Mouse (Mus musculus): ENCODE measurements around the gene Cmtm1. TPM values are rescaled to one million over a fixed set of nuclear protein-coding genes. Genes with fewer than 3 reads are reported as not detected.

The Cmtm1 gene
- polyA plus RNA-seq, 1 experiment from 2014 or later: not detected

GRCm38 (mm10) chr8:104346706-104347105 lies 36.8 kb upstream of the Cmtm1 start:
- Histone ChIP-seq H3K9me3 (replicated peaks; ENCODE audit: low read length) (no peaks in the 10 kb centered on the region), H3K27ac (no peak overlapping the region)

GRCm38 (mm10) chr8:104344622-104345021 lies 34.7 kb upstream of the Cmtm1 start:
- H3K4me1 ChIP-seq (replicated peaks; ENCODE audit: insufficient read depth, low read length): 0 out of 2 replicates have a peak, but pooled peaks cover 9% of the 10 kb centered on the region
- WGBS: 93% methylated on average over 5 of the region's 5 CpGs
- no peaks in the 10 kb centered on the region for H3K9me3 ChIP-seq (replicated peaks; ENCODE audit: low read length)
- no peak overlapping the region for H3K9ac ChIP-seq (ENCODE audit: low read depth, low read length)
- no peaks in the 10 kb centered on the region for H3K27me3 ChIP-seq (ENCODE audit: insufficient read depth, low read length)
- no peak for TF ChIP-seq CTCF (IDR thresholded peaks at IDR 0.05; ENCODE audit: low read depth)
- DNase-seq (ENCODE audit: low spot score) (no peak), ATAC-seq (replicated peaks; ENCODE audit: low FRiP score, low read depth) (no peak)
- H3K27ac ChIP-seq: no peak overlapping the region
- H3K4me3 ChIP-seq (replicated peaks; ENCODE audit: low read depth, low read length): no peak overlapping the region
- no peak overlapping the region for H3K4me2 ChIP-seq (ENCODE audit: low read length)
- peaks cover 14% of the 10 kb centered on the region for H3K36me3 ChIP-seq (ENCODE audit: insufficient read depth, low read length)

More at GRCm38 (mm10) chr8:104346706-104347105, 36.8 kb upstream of the Cmtm1 start:
- 55% methylated on average over 12 of the region's 12 CpGs for WGBS
- Histone ChIP-seq H3K4me2 (ENCODE audit: low read length) (no peak overlapping the region), H3K4me1 (replicated peaks; ENCODE audit: insufficient read depth, low read length) (0 out of 2 replicates have a peak, but pooled peaks cover 3% of the 10 kb centered on the region), H3K36me3 (ENCODE audit: insufficient read depth, low read length) (peaks cover 14% of the 10 kb centered on the region), H3K9ac (ENCODE audit: low read depth, low read length) (no peak overlapping the region), H3K27me3 (ENCODE audit: insufficient read depth, low read length) (no peaks in the 10 kb centered on the region), H3K4me3 (replicated peaks; ENCODE audit: low read depth, low read length) (no peak overlapping the region)
- no peak for TF ChIP-seq CTCF (IDR thresholded peaks at IDR 0.05; ENCODE audit: low read depth)
- DNase-seq (ENCODE audit: low spot score) (no peak), ATAC-seq (replicated peaks; ENCODE audit: low FRiP score, low read depth) (no peak)

- Histone ChIP-seq H3K9ac (ENCODE audit: low read depth, low read length) (no peak overlapping the region), H3K36me3 (ENCODE audit: insufficient read depth, low read length) (peaks cover 14% of the 10 kb centered on the region), H3K27ac (no peak overlapping the region), H3K9me3 (replicated peaks; ENCODE audit: low read length) (no peaks in the 10 kb centered on the region), H3K4me2 (ENCODE audit: low read length) (no peak overlapping the region), H3K4me3 (replicated peaks; ENCODE audit: low read depth, low read length) (no peak overlapping the region), H3K27me3 (ENCODE audit: insufficient read depth, low read length) (no peaks in the 10 kb centered on the region), H3K4me1 (replicated peaks; ENCODE audit: insufficient read depth, low read length) (0 out of 2 replicates have a peak, but pooled peaks cover 12% of the 10 kb centered on the region)
- peak; percentile 60 for ATAC-seq (replicated peaks; ENCODE audit: low FRiP score, low read depth)
- 12% methylated on average over 7 of the region's 7 CpGs for WGBS
- TF ChIP-seq CTCF (IDR thresholded peaks at IDR 0.05; ENCODE audit: low read depth): peak; percentile 96
- peak; percentile 89 for DNase-seq (ENCODE audit: low spot score)
These were observed 34.0 kb upstream of the Cmtm1 start for GRCm38 (mm10) chr8:104343957-104344356.

- WGBS: 64% methylated on average over 5 of the region's 5 CpGs
- no peak for DNase-seq (ENCODE audit: low spot score)
- no peak for ATAC-seq (replicated peaks; ENCODE audit: low FRiP score, low read depth)
These were observed 32.5 kb upstream of the Cmtm1 start for GRCm38 (mm10) chr8:104342426-104342825.

GRCm38 (mm10) chr8:104341678-104342077 lies 31.7 kb upstream of the Cmtm1 start:
- peak overlapping the region; percentile 87 for H3K4me2 ChIP-seq (ENCODE audit: low read length)
- no peaks in the 10 kb centered on the region for H3K9me3 ChIP-seq (replicated peaks; ENCODE audit: low read length)
- H3K27ac ChIP-seq: no peak overlapping the region
- TF ChIP-seq CTCF (IDR thresholded peaks at IDR 0.05; ENCODE audit: low read depth): no peak
- WGBS: 40% methylated on average over 6 of the region's 6 CpGs
- peaks cover 7% of the 10 kb centered on the region for H3K36me3 ChIP-seq (ENCODE audit: insufficient read depth, low read length)
- DNase-seq (ENCODE audit: low spot score) (no peak), ATAC-seq (replicated peaks; ENCODE audit: low FRiP score, low read depth) (no peak)
- H3K27me3 ChIP-seq (ENCODE audit: insufficient read depth, low read length): no peaks in the 10 kb centered on the region
- H3K4me3 ChIP-seq (replicated peaks; ENCODE audit: low read depth, low read length): peak overlapping the region; percentile 67
- H3K4me1 ChIP-seq (replicated peaks; ENCODE audit: insufficient read depth, low read length): 0 out of 2 replicates have a peak, but pooled peaks cover 12% of the 10 kb centered on the region
- 0 out of 2 replicates have a peak overlapping the region, but pooled peaks have one; percentile 83 for H3K9ac ChIP-seq (ENCODE audit: low read depth, low read length)

More at GRCm38 (mm10) chr8:104342426-104342825, 32.5 kb upstream of the Cmtm1 start:
- no peak for TF ChIP-seq CTCF (IDR thresholded peaks at IDR 0.05; ENCODE audit: low read depth)
- Histone ChIP-seq H3K4me1 (replicated peaks; ENCODE audit: insufficient read depth, low read length) (0 out of 2 replicates have a peak, but pooled peaks cover 12% of the 10 kb centered on the region), H3K27me3 (ENCODE audit: insufficient read depth, low read length) (no peaks in the 10 kb centered on the region), H3K9ac (ENCODE audit: low read depth, low read length) (no peak overlapping the region), H3K4me2 (ENCODE audit: low read length) (no peak overlapping the region), H3K9me3 (replicated peaks; ENCODE audit: low read length) (no peaks in the 10 kb centered on the region), H3K27ac (no peak overlapping the region), H3K4me3 (replicated peaks; ENCODE audit: low read depth, low read length) (no peak overlapping the region), H3K36me3 (ENCODE audit: insufficient read depth, low read length) (peaks cover 11% of the 10 kb centered on the region)

GRCm38 (mm10) chr8:104341106-104341561 lies 31.2 kb upstream of the Cmtm1 start:
- ATAC-seq (replicated peaks; ENCODE audit: low FRiP score, low read depth) (peak; percentile 71), DNase-seq (ENCODE audit: low spot score) (peak; percentile 95)
- no peaks in the 10 kb centered on the region for H3K9me3 ChIP-seq (replicated peaks; ENCODE audit: low read length)
- H3K4me3 ChIP-seq (replicated peaks; ENCODE audit: low read depth, low read length): peak overlapping the region; percentile 67
- 0 out of 2 replicates have a peak, but pooled peaks cover 12% of the 10 kb centered on the region for H3K4me1 ChIP-seq (replicated peaks; ENCODE audit: insufficient read depth, low read length)
- no peak for TF ChIP-seq CTCF (IDR thresholded peaks at IDR 0.05; ENCODE audit: low read depth)
- H3K36me3 ChIP-seq (ENCODE audit: insufficient read depth, low read length): peaks cover 4% of the 10 kb centered on the region; the same call in 1 of the 2 replicates
- H3K4me2 ChIP-seq (ENCODE audit: low read length): peak overlapping the region; percentile 87
- peak overlapping the region; percentile 90 for H3K27ac ChIP-seq
- H3K27me3 ChIP-seq (ENCODE audit: insufficient read depth, low read length): no peaks in the 10 kb centered on the region
- under 1% methylated on average over 24 of the region's 24 CpGs for WGBS
- peak overlapping the region; percentile 83 for H3K9ac ChIP-seq (ENCODE audit: low read depth, low read length)

Data from kidney, postnatal 0 days (tissue).